Mouse (Mus musculus): ENCODE results near the gene Ss18l2.

Ss18l2 gene

DNA sequence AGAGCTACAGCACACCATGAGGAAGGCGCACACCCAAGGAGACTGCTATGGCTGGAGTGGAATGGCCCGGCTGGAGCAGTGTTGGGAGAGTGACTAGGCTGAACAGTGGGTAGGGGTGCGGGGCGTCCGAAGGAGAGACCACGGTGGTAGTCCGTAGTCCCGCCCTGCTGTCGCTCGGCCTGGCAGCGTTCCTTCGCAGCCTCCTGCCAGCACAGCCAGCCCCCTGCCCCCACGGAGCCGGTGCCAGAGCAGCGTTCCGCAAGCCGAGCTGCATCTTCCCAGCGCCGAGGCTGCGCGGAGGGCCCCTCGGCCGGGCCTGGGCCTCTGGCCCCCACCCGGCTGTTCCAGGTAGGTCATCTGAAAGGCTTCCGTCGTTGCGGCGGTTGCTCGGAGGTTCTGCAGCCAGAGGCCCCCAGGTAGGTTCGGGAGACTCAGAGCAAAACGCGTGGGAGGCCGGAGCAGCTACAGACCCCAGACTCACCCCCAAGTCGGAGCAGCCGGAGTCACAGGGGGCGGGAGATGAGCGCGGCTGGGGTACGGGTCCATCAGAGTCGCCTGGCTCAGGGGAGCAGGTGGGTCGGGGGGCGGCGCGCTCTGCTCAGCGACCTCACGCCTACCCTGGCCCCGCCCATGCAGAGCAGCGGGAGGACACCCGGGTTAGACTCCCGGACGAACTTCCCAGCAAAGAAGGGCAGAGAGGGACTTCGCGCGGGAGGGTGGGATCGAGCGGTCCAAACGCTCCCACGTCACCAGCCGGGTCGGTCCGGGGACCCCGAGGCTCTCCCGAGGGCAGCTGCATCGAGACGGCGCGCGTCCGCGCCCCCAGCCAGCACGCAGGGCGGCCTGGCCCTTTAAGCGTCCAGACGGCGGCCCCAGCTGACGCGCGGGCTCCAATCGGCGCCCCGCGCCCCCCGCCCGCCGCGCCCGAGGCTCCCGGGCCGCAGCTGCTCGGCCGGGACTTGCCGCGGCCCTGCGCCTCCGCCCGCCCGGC, 49.3 kb downstream of the Ss18l2 start, which contains the start of gene Zfp651:
Zfp651 (plus strand) TSS at position 240 of the 991 bp plus-strand sequence.
- peak; percentile 74 for DNase-seq (ENCODE audit: low spot score)

DNA sequence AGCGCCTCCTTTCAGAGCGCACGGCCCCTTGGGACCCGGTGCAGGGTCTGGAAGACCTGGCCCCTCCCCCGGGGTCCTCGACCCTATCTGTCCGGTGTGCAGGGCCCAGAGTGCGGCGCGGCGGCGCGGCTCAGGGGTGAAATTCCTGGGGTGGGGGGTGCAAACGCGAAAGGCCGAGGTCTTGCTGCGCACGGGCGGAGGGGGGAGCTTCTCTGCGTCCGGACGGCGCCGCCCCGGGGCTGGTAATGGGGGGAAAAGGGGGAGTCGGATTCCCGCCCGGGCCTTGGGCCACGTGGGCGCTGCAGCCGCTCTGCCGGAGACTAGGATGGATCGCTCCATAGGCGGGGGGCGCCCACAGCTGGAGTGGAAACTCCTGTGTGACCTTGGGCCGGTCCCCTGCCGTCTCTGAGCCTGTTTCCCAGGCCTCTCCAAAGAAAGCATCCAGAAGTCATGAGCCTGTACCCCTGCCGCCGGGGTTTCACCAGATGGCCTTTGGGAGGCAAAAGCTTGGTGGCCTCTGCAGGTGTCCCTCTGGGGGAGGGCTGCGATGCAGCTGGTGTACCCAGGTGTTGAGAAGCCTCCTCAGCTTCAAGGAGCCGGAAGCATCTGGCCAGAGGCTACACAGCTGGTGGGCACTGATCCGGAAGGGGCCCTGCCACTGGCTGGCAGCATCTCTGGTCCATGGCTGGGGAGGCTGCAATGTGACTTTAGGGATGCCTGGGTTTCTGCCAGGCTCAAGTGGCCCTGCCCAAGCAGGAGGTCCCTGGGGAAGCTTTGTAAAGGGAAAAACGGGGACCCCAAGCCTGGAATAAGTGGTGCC, 50.4 kb downstream of the Ss18l2 start:
- peak; percentile 78 for DNase-seq (ENCODE audit: low spot score)

DNA sequence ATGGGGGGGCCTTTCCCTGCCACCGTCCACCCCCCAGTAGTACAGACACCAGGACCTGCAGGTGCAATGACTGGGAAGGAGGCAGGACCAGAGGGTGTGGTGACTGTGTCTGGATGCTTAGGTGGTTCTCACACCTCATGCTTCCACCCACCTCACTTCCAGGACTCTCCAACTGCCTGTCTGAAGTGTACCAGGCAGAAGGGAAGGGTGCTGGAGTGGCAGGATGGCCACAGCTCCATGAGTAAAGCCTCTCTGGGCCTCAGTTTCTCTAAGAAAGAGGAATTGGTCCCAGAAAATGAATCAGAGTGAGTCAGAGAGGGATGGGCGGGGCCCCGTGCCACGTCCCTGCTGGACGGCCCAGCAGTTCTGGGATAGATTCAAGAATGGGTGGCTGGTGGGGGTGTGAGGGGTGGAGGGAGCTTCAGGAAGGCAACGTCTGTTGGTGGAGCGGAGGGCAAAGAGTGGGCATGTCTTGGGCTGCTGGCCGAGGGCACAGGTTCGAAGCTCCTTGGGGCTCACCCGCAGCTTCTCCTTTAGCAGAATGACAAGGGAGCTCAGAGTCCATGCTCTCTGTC, 51.0 kb downstream of the Ss18l2 start:
- no peak for DNase-seq (ENCODE audit: low spot score)

DNA sequence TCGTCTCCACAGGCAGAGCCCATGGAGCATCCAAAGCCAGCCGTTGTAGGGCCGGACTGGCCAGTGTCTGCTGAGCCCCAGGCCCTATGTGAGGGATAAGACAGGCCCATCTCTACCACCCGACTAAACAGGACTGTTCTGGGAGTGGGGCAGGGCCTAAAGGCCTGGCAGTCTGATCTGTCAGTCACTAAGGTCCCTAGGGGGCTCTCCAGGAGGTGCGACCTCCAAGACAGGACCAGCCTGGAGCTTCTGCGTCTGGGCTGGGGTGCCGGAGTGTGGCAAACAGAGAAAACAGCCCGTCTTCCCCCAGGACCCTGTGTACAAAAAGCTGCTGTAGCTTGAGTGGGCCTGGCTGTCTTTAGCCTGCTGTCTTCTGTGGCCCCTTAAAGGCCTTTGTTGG, 51.7 kb downstream of the Ss18l2 start:
- no peak for DNase-seq (ENCODE audit: low spot score)

DNA sequence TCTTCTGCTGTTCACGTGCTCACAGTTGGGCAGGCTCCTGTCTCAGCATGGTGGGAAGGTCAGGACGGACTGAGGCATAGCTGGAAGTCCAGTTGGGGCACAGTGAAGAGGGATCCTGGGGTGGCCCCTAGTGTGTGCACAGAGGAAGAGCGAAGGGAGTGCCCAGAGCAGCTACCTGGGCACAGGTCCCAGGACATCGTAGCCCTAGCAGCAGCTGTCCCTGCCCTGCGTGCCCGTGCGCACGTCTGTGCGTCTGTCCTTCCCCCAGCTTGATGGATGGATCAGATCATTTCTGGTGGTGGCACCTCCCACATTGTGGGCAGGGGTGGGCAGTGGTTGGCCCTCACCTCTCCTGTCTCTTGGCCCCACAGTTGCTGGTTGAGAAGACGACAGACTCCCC, 52.1 kb downstream of the Ss18l2 start:
- DNase-seq (ENCODE audit: low spot score), result no peak

DNA sequence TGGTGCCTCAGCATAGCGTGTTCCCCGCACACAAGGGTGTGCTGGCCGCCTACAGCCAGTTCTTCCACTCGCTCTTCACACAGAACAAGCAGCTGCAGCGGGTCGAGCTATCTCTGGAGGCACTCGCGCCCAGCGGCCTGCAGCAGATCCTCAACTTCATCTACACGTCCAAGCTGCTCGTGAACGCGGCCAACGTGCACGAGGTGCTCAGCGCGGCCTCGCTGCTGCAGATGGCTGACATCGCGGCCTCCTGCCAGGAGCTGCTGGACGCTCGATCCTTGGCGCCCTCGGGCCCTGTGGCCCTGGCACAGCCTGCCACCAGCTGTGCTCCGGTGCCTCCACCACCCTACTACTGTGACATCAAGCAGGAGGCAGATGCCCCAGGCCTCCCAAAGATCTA, 52.6 kb downstream of the Ss18l2 start:
- no peak for DNase-seq (ENCODE audit: low spot score)
